Comparison of ENCODE assay signal across 11 mouse cellular contexts in the genomic region with DNA sequence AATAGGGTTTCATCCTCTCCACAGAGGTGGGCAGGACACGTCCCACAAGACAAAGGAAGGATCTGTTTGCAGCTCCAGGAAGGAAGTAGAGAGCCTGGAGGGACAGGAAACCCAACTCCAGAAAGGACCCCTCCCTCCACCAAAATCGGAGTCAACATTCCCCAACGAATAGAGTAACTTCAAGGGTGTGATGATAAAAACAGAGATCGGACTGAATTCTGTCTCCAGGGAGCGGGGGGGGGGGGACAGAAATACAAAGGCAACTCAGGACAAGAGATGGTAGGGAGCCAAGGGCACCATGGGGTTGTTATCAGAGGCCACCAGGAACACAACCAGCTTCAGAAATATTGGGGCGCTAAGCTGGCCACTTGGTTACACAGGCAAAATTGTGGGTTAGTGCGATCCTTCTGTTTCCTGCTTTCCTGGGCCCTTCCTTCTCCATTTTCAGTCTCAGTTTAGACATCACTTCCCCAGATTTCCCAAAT.
DNase-seq lines count a peak whose midpoint lies in the region; ATAC-seq lines count a peak whose summit lies in the region.
"Had no signal": no experiment of that assay in that cellular context is flagged by ENCODE, and none has a peak within 500 bp of the region (broad histone marks: within the 10 kb centered on the region; RNA-seq: fewer than 3 reads in every experiment).

No protein-coding gene starts in this region.

- H3K4me3 ChIP-seq in intestine, embryonic 14.5 days (ENCODE audit: low read depth, low read length): no peak overlapping the region
- no peak overlapping the region for H3K4me3 ChIP-seq in intestine, embryonic 15.5 days (replicated peaks)
- no peak overlapping the region for H3K4me3 ChIP-seq in heart, embryonic 11.5 days (ENCODE audit: low read depth, low read length)
- H3K4me3 ChIP-seq in kidney, embryonic 16.5 days (ENCODE audit: low read length): no peak overlapping the region
- H3K4me3 ChIP-seq in hindbrain, embryonic 12.5 days: no peak overlapping the region
- H3K4me3 ChIP-seq in forebrain, embryonic 13.5 days: no peak overlapping the region

- H3K4me1 ChIP-seq in intestine, embryonic 14.5 days (replicated peaks; ENCODE audit: control insufficient read depth, insufficient read depth, low read length): 0 out of 2 replicates have a peak, but pooled peaks cover 7% of the 10 kb centered on the region
- H3K4me1 ChIP-seq in intestine, embryonic 15.5 days (replicated peaks): 0 out of 2 replicates have a peak, but pooled peaks cover 8% of the 10 kb centered on the region
- peaks cover 3% of the 10 kb centered on the region; the same call in 1 of the 2 replicates for H3K4me1 ChIP-seq in heart, embryonic 11.5 days (ENCODE audit: control insufficient read depth, insufficient read depth, low read length)
- 0 out of 2 replicates have a peak, but pooled peaks cover 2% of the 10 kb centered on the region for H3K4me1 ChIP-seq in kidney, embryonic 16.5 days (ENCODE audit: insufficient read depth, low read length)
- peaks cover 14% of the 10 kb centered on the region for H3K4me1 ChIP-seq in hindbrain, embryonic 12.5 days
- H3K4me1 ChIP-seq in forebrain, embryonic 13.5 days: peaks cover 25% of the 10 kb centered on the region

- 72% methylated on average over 7 of the region's 7 CpGs for WGBS in intestine, embryonic 14.5 days
- WGBS in intestine, embryonic 15.5 days: 68% methylated on average over 7 of the region's 7 CpGs
- 54% methylated on average over 7 of the region's 7 CpGs for WGBS in heart, embryonic 11.5 days (ENCODE audit: insufficient replicate concordance)
- WGBS in kidney, embryonic 16.5 days: 68% methylated on average over 7 of the region's 7 CpGs
- WGBS in hindbrain, embryonic 12.5 days: 74% methylated on average over 7 of the region's 7 CpGs
- 91% methylated on average over 7 of the region's 7 CpGs for WGBS in forebrain, embryonic 13.5 days

- ATAC-seq in intestine, embryonic 14.5 days (replicated peaks; ENCODE audit: low FRiP score, low TSS enrichment, low read depth): no peak
- no peak for ATAC-seq in intestine, embryonic 15.5 days
- ATAC-seq in heart, embryonic 11.5 days (replicated peaks; ENCODE audit: insufficient number of reproducible peaks, low FRiP score, low TSS enrichment): no peak
- 0 out of 2 replicates have a peak, but pooled peaks have one; percentile 27 for ATAC-seq in kidney, embryonic 16.5 days (ENCODE audit: low FRiP score, low TSS enrichment)
- 0 out of 2 replicates have a peak, but pooled peaks have one; percentile 16 for ATAC-seq in megakaryocyte, adult 5-6 weeks (ENCODE audit: poor library complexity, severe bottlenecking)
- no peak for ATAC-seq in hindbrain, embryonic 12.5 days (ENCODE audit: low FRiP score)
- ATAC-seq in forebrain, embryonic 13.5 days: no peak

- H3K4me2 ChIP-seq in intestine, embryonic 14.5 days (ENCODE audit: low read length): no peak overlapping the region
- no peak overlapping the region for H3K4me2 ChIP-seq in intestine, embryonic 15.5 days (replicated peaks)
- no peak overlapping the region for H3K4me2 ChIP-seq in heart, embryonic 11.5 days
- H3K4me2 ChIP-seq in kidney, embryonic 16.5 days (replicated peaks; ENCODE audit: low read depth, low read length): no peak overlapping the region
- H3K4me2 ChIP-seq in hindbrain, embryonic 12.5 days (replicated peaks): no peak overlapping the region
- H3K4me2 ChIP-seq in forebrain, embryonic 13.5 days: no peak overlapping the region

- H3K9me3 ChIP-seq in intestine, embryonic 14.5 days (ENCODE audit: control insufficient read depth, low read length): no peaks in the 10 kb centered on the region
- H3K9me3 ChIP-seq in intestine, embryonic 15.5 days: no peaks in the 10 kb centered on the region
- H3K9me3 ChIP-seq in heart, embryonic 11.5 days (replicated peaks; ENCODE audit: control insufficient read depth, low read length): no peaks in the 10 kb centered on the region
- H3K9me3 ChIP-seq in kidney, embryonic 16.5 days (ENCODE audit: low read length): peaks cover 4% of the 10 kb centered on the region; the same call in 1 of the 2 replicates
- H3K9me3 ChIP-seq in hindbrain, embryonic 12.5 days (replicated peaks): no peaks in the 10 kb centered on the region
- H3K9me3 ChIP-seq in forebrain, embryonic 13.5 days (replicated peaks): no peaks in the 10 kb centered on the region; the same call in 1 of the 2 replicates

- DNase-seq in intestine, embryonic 14.5 days (ENCODE audit: low spot score): no peak
- no peak for DNase-seq in frontal cortex, postnatal 36 days (ENCODE audit: low spot score in 2 of 2)
- DNase-seq: cerebellum, adult 2 months; left cerebral cortex, postnatal 4 days; midbrain, embryonic 14.5 days had no signal

- H3K27me3 ChIP-seq in intestine, embryonic 14.5 days (replicated peaks; ENCODE audit: control insufficient read depth, insufficient read depth, low read length): no peaks in the 10 kb centered on the region
- no peaks in the 10 kb centered on the region for H3K27me3 ChIP-seq in intestine, embryonic 15.5 days (replicated peaks)
- no peaks in the 10 kb centered on the region for H3K27me3 ChIP-seq in heart, embryonic 11.5 days (ENCODE audit: control insufficient read depth, insufficient read depth, low read length)
- H3K27me3 ChIP-seq in kidney, embryonic 16.5 days (ENCODE audit: insufficient read depth, low read length): no peaks in the 10 kb centered on the region
- H3K27me3 ChIP-seq in hindbrain, embryonic 12.5 days: no peaks in the 10 kb centered on the region
- no peaks in the 10 kb centered on the region for H3K27me3 ChIP-seq in forebrain, embryonic 13.5 days

- H3K27ac ChIP-seq in intestine, embryonic 14.5 days (ENCODE audit: low read depth): peak overlapping the region; percentile 54; the same call in 1 of the 2 replicates
- H3K27ac ChIP-seq in intestine, embryonic 15.5 days: no peak overlapping the region
- H3K27ac ChIP-seq in heart, embryonic 11.5 days (ENCODE audit: low read depth, low read length): peak overlapping the region; percentile 31; the same call in 1 of the 2 replicates
- peak overlapping the region; percentile 65 for H3K27ac ChIP-seq in kidney, embryonic 16.5 days (ENCODE audit: low read length)
- H3K27ac ChIP-seq in hindbrain, embryonic 12.5 days: no peak overlapping the region
- no peak overlapping the region for H3K27ac ChIP-seq in forebrain, embryonic 13.5 days

- no peaks in the 10 kb centered on the region for H3K36me3 ChIP-seq in intestine, embryonic 14.5 days (ENCODE audit: control insufficient read depth, insufficient read depth, low read length)
- H3K36me3 ChIP-seq in intestine, embryonic 15.5 days: no peaks in the 10 kb centered on the region
- no peaks in the 10 kb centered on the region for H3K36me3 ChIP-seq in heart, embryonic 11.5 days (ENCODE audit: control insufficient read depth, insufficient read depth, low read length)
- no peaks in the 10 kb centered on the region for H3K36me3 ChIP-seq in kidney, embryonic 16.5 days (ENCODE audit: insufficient read depth, low read length)
- no peaks in the 10 kb centered on the region for H3K36me3 ChIP-seq in hindbrain, embryonic 12.5 days
- no peaks in the 10 kb centered on the region for H3K36me3 ChIP-seq in forebrain, embryonic 13.5 days (ENCODE audit: poor library complexity, severe bottlenecking)

- H3K9ac ChIP-seq in intestine, embryonic 14.5 days (ENCODE audit: low read length): no peak overlapping the region
- H3K9ac ChIP-seq in intestine, embryonic 15.5 days: no peak overlapping the region
- no peak overlapping the region for H3K9ac ChIP-seq in heart, embryonic 11.5 days (ENCODE audit: low read depth, low read length)
- H3K9ac ChIP-seq in kidney, embryonic 16.5 days (replicated peaks; ENCODE audit: low read length): no peak overlapping the region
- H3K9ac ChIP-seq in hindbrain, embryonic 12.5 days: no peak overlapping the region
- no peak overlapping the region for H3K9ac ChIP-seq in forebrain, embryonic 13.5 days

Comparison
In these comparisons a context has a peak if more than half of its experiments do, and no peak if none do; other contexts are left out.
1. H3K27ac ChIP-seq: peak in intestine, embryonic 14.5 days (single experiment), heart, embryonic 11.5 days (single experiment) and kidney, embryonic 16.5 days (single experiment); none in intestine, embryonic 15.5 days (single experiment), hindbrain, embryonic 12.5 days (single experiment) and forebrain, embryonic 13.5 days (single experiment).
2. ATAC-seq: peak in kidney, embryonic 16.5 days (single experiment) and megakaryocyte, adult 5-6 weeks (single experiment); none in intestine, embryonic 14.5 days (single experiment), intestine, embryonic 15.5 days (single experiment), heart, embryonic 11.5 days (single experiment), hindbrain, embryonic 12.5 days (single experiment) and forebrain, embryonic 13.5 days (single experiment).